Mouse (Mus musculus) kidney, embryonic 14.5 days (tissue): ENCODE measurements around the gene Nfe2l1. TPM values are rescaled to one million over a fixed set of nuclear protein-coding genes. Genes with fewer than 3 reads are reported as not detected.

ENCODE experiments used
- ATAC-seq: fragments of 200-750 bp; cut with Nextera tagmentation; 2 replicates; pipeline ENCODE4 v1.8.0; 2017; ENCODE audit warnings: moderate number of reproducible peaks, mild to moderate bottlenecking, moderate TSS enrichment, moderate library complexity; ENCODE audit not compliant: low FRiP score, low TSS enrichment
- H3K27ac ChIP-seq: fragments of 300-500 bp; sonication (generic); 2 replicates; pipeline ENCODE4 v1.5.1; 2014; ENCODE audit warnings: low read depth, mild to moderate bottlenecking, low read length, moderate library complexity, mixed read lengths
- H3K27me3 ChIP-seq: fragments of 300-500 bp; sonication (generic); 2 replicates; pipeline ENCODE4 v1.6.1; 2014; ENCODE audit warnings: mild to moderate bottlenecking, low read length; ENCODE audit not compliant: control insufficient read depth, insufficient read depth
- H3K36me3 ChIP-seq: fragments of 300-500 bp; sonication (generic); 2 replicates; pipeline ENCODE4 v1.6.1; 2014; ENCODE audit warnings: low read length, mixed read lengths; ENCODE audit not compliant: control insufficient read depth, insufficient read depth
- H3K4me1 ChIP-seq: fragments of 300-500 bp; sonication (generic); 2 replicates; pipeline ENCODE4 v1.6.1; 2014; ENCODE audit warnings: low read length, mixed read lengths; ENCODE audit not compliant: control insufficient read depth, insufficient read depth
- H3K4me2 ChIP-seq: fragments of 300-500 bp; sonication (generic); replicated peaks from 2 replicates; pipeline ENCODE4 v1.6.1; 2014; ENCODE audit warnings: low read depth, mild to moderate bottlenecking, low read length
- H3K4me3 ChIP-seq: fragments of 300-500 bp; sonication (generic); 2 replicates; pipeline ENCODE4 v1.5.1; 2014; ENCODE audit warnings: mild to moderate bottlenecking, low read length
- H3K9ac ChIP-seq: fragments of 300-500 bp; sonication (generic); 2 replicates; pipeline ENCODE4 v1.6.1; 2014; ENCODE audit warnings: low read depth, mild to moderate bottlenecking, low read length, moderate library complexity
- H3K9me3 ChIP-seq: fragments of 300-500 bp; sonication (generic); 2 replicates; pipeline ENCODE4 v1.6.1; 2016; ENCODE audit warnings: low read length; ENCODE audit not compliant: control insufficient read depth
- WGBS: fragments of 180-500 bp; shearing (Covaris S2); extraction: QIAGEN DNeasy Blood & Tissue Kit; methylation state at CpG from one replicate; pipeline ENCODE4 v1.1.7; 2014; 5-methylcytosine and 5-hydroxymethylcytosine counted together
- polyA plus RNA-seq: library from polyadenylated mRNA; unstranded; fragments of >200 nt; fragmentation: Nextera tagmentation; extraction: Ambion mirVana; gene quantifications from 2 replicates; pipeline ENCODE4 v1.2.1, GENCODE M21; 2014

Nfe2l1 gene
- polyA plus RNA-seq, 1 experiment from 2014 or later = 43.2 TPM

DNA sequence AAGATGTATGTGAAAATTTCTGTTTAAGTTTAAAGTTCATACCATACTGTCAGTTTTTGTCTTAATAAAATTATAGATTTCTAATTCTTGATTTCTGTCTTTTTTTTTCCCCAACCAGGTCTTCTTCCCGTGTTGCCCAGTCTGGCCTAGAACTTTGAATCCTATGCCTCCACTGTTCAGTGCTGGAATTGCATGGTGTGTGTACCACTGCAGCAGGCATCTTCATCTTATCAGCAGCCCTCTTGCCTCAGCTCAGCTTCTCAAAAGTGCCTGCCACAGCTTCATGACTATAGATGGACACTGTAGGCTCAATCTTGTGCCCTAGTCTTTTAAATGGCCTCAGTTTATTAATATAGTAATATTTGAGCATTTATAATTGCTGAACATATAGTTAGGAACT is 21.7 kb downstream of the Nfe2l1 start:
- H3K27me3 ChIP-seq = no peaks in the 10 kb centered on the region

GRCm38 (mm10) chr11:96805606-96806005 is 24.2 kb downstream of the Nfe2l1 start:
- no peaks in the 10 kb centered on the region for H3K9me3 ChIP-seq
- no peak overlapping the region for H3K27ac ChIP-seq
- no peak overlapping the region for H3K9ac ChIP-seq
- no peaks in the 10 kb centered on the region for H3K4me1 ChIP-seq
- no peak for ATAC-seq
- no peak overlapping the region for H3K4me2 ChIP-seq
- H3K36me3 ChIP-seq = peaks cover 93% of the 10 kb centered on the region
- WGBS = 93% methylated on average over 5 of the region's 5 CpGs
- no peaks in the 10 kb centered on the region for H3K27me3 ChIP-seq
- no peak overlapping the region for H3K4me3 ChIP-seq

More for the DNA sequence above, 21.7 kb downstream of the Nfe2l1 start:
- H3K4me3 ChIP-seq = no peak overlapping the region
- H3K4me1 ChIP-seq = no peaks in the 10 kb centered on the region
- no peak for ATAC-seq
- WGBS = 74% methylated on average over 1 of the region's 1 CpGs
- no peak overlapping the region for H3K27ac ChIP-seq
- H3K9ac ChIP-seq = no peak overlapping the region
- no peaks in the 10 kb centered on the region for H3K9me3 ChIP-seq
- H3K36me3 ChIP-seq = peaks cover 86% of the 10 kb centered on the region
- H3K4me2 ChIP-seq = no peak overlapping the region

- Histone ChIP-seq H3K27me3 (no peaks in the 10 kb centered on the region), H3K9me3 (no peaks in the 10 kb centered on the region), H3K4me2 (no peak overlapping the region), H3K9ac (no peak overlapping the region), H3K4me1 (no peaks in the 10 kb centered on the region), H3K36me3 (peaks cover 64% of the 10 kb centered on the region), H3K4me3 (no peak overlapping the region), H3K27ac (no peak overlapping the region)
- WGBS = 90% methylated on average over 2 of the region's 2 CpGs
- ATAC-seq = no peak
Observed at GRCm38 (mm10) chr11:96799511-96799910, 30.3 kb downstream of the Nfe2l1 start.

DNA sequence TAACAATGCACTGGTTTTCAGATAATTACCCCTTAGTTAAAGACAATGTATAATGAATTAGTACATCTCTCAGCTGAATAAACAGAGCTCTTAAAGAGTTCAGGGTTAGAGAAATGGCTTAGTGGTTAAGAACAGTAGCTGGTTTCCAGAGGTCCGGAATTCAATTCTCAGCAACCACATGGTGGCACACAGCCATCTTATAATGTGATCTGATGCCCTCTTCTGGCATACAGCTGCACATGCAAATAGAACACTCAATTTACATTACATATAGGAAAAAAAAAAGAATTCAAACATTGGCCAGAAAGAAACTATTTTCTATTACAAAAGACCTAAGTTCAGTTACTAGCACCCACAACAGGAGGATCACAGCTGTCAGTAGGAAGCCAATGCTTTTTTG is 33.2 kb downstream of the Nfe2l1 start:
- WGBS = 79% methylated on average over 1 of the region's 1 CpGs
- H3K36me3 ChIP-seq = peaks cover 35% of the 10 kb centered on the region

GRCm38 (mm10) chr11:96796081-96796480 is 33.7 kb downstream of the Nfe2l1 start:
- ATAC-seq = no peak
- WGBS = 96% methylated on average over 2 of the region's 2 CpGs

More for the DNA sequence above, 33.2 kb downstream of the Nfe2l1 start:
- no peak for ATAC-seq
- Histone ChIP-seq H3K27me3 (no peaks in the 10 kb centered on the region), H3K9me3 (no peaks in the 10 kb centered on the region), H3K27ac (no peak overlapping the region), H3K4me2 (no peak overlapping the region), H3K4me3 (no peak overlapping the region), H3K4me1 (peaks cover 10% of the 10 kb centered on the region; the same call in 1 of the 2 replicates), H3K9ac (no peak overlapping the region)

GRCm38 (mm10) chr11:96795491-96795890 is 34.3 kb downstream of the Nfe2l1 start:
- H3K27ac ChIP-seq = no peak overlapping the region
- no peak for ATAC-seq
- H3K9ac ChIP-seq = no peak overlapping the region
- no peak overlapping the region for H3K4me3 ChIP-seq
- H3K4me2 ChIP-seq = no peak overlapping the region
- no peaks in the 10 kb centered on the region for H3K27me3 ChIP-seq
- H3K4me1 ChIP-seq = peaks cover 11% of the 10 kb centered on the region; the same call in 1 of the 2 replicates
- H3K36me3 ChIP-seq = peaks cover 28% of the 10 kb centered on the region
- WGBS = 97% methylated on average over 13 of the region's 13 CpGs
- no peaks in the 10 kb centered on the region for H3K9me3 ChIP-seq

More at GRCm38 (mm10) chr11:96796081-96796480, 33.7 kb downstream of the Nfe2l1 start:
- H3K27me3 ChIP-seq = no peaks in the 10 kb centered on the region
- no peak overlapping the region for H3K4me3 ChIP-seq
- peaks cover 32% of the 10 kb centered on the region for H3K36me3 ChIP-seq
- no peak overlapping the region for H3K27ac ChIP-seq
- no peak overlapping the region for H3K4me2 ChIP-seq
- no peak overlapping the region for H3K9ac ChIP-seq
- peaks cover 11% of the 10 kb centered on the region; the same call in 1 of the 2 replicates for H3K4me1 ChIP-seq
- no peaks in the 10 kb centered on the region for H3K9me3 ChIP-seq

DNA sequence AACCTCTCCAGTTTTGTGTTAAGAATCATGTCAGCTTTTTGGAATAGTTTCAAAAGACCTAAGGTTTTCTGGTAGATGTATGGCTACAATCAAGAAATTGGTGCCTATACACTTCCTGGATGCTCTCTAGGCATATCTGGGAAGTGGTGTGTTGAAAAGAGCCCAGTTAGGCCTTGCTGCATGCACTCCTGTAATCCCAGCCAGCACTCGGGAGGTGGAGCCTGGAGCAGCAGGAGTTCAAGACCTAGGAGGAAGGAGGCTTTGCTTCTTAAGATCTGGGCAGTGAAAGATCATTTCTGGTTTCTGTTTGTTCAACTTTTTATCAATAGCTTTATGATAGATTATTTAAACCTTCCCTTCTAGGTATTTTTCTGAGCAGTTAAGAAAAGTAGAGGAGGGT is 39.1 kb downstream of the Nfe2l1 start:
- Histone ChIP-seq H3K36me3 (peaks cover 8% of the 10 kb centered on the region; the same call in 1 of the 2 replicates), H3K9me3 (no peaks in the 10 kb centered on the region), H3K4me3 (peak overlapping the region; percentile 74; the same call in 1 of the 2 replicates), H3K4me2 (peak overlapping the region; percentile 95), H3K27me3 (no peaks in the 10 kb centered on the region), H3K4me1 (peaks cover 15% of the 10 kb centered on the region; the same call in 1 of the 2 replicates), H3K27ac (no peak overlapping the region), H3K9ac (peak overlapping the region; percentile 89; the same call in 1 of the 2 replicates)
- ATAC-seq = no peak
- WGBS = 4% methylated on average over 1 of the region's 1 CpGs

- Histone ChIP-seq H3K9ac (peak overlapping the region; percentile 89), H3K4me3 (peak overlapping the region; percentile 74), H3K36me3 (peaks cover 4% of the 10 kb centered on the region; the same call in 1 of the 2 replicates), H3K9me3 (no peaks in the 10 kb centered on the region), H3K27me3 (no peaks in the 10 kb centered on the region), H3K27ac (peak overlapping the region; percentile 98; the same call in 1 of the 2 replicates), H3K4me1 (peaks cover 15% of the 10 kb centered on the region; the same call in 1 of the 2 replicates), H3K4me2 (peak overlapping the region; percentile 95)
- 5% methylated on average over 5 of the region's 5 CpGs for WGBS
- ATAC-seq = no peak
Observed at GRCm38 (mm10) chr11:96789990-96790389, 39.8 kb downstream of the Nfe2l1 start.

- WGBS = under 1% methylated on average over 80 of the region's 93 CpGs
- ATAC-seq = peak; percentile 97
- peaks cover 4% of the 10 kb centered on the region; the same call in 1 of the 2 replicates for H3K36me3 ChIP-seq
Observed at GRCm38 (mm10) chr11:96788871-96789795, 40.6 kb downstream of the Nfe2l1 start, which contains the start of gene Cbx1. Gene Cbx1 (plus strand): TSS chr11:96789127.

More at GRCm38 (mm10) chr11:96788871-96789795, 40.6 kb downstream of the Nfe2l1 start, which contains the start of gene Cbx1:
- H3K9me3 ChIP-seq = no peaks in the 10 kb centered on the region
- peak within 1 kb of the TSS; percentile 98 for H3K27ac ChIP-seq
- peaks cover 15% of the 10 kb centered on the region; the same call in 1 of the 2 replicates for H3K4me1 ChIP-seq
- H3K4me2 ChIP-seq = peak within 1 kb of the TSS; percentile 95
- peak within 1 kb of the TSS; percentile 74 for H3K4me3 ChIP-seq
- H3K9ac ChIP-seq = peak within 1 kb of the TSS; percentile 89
- H3K27me3 ChIP-seq = no peaks in the 10 kb centered on the region
